In the genomic region with DNA sequence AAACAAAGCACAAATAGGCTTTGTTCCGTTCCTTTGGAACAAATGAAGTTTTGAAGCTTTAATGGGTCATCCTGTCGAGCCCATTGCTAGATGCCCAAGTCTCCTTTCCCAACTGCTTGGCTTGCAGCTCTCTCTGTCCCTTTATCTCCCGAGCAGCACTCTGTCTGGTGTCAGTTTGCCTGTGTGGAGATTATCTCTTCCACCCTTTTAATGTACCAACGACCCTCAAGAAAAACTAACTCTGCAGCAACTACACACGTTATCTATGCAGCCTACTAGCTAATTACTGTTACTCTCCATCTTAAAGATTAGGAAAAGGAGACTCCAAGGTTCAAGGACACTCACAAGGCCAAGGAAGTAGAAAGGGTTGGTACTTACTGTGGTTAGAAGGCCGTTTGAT, we compare ENCODE assay signal across 16 mouse cellular contexts. TPM values are rescaled to one million over a fixed set of nuclear protein-coding genes. Genes with fewer than 3 reads are reported as not detected.
"Had no signal": no experiment of that assay in that cellular context is flagged by ENCODE, and none has a peak within 500 bp of the region (broad histone marks: within the 10 kb centered on the region; RNA-seq: fewer than 3 reads in every experiment).

No protein-coding gene starts in this region.

- ATAC-seq: intestine, embryonic 15.5 days; lung, postnatal 0 days had no signal

- H3K4me2 ChIP-seq: intestine, embryonic 15.5 days; midbrain, embryonic 11.5 days; neural tube, embryonic 15.5 days had no signal

- H3K36me3 ChIP-seq: limb, embryonic 10.5 days; neural tube, embryonic 15.5 days had no signal

- H3K9ac ChIP-seq: intestine, embryonic 15.5 days; neural tube, embryonic 15.5 days had no signal

- H3K4me3 ChIP-seq: intestine, embryonic 15.5 days; left cerebral cortex, adult 2 months; limb, embryonic 10.5 days; myocyte; neural tube, embryonic 15.5 days had no signal

- H3K9me3 ChIP-seq: intestine, embryonic 15.5 days; limb, embryonic 10.5 days; neural tube, embryonic 15.5 days had no signal

- H3K4me1 ChIP-seq: limb, embryonic 10.5 days; neural tube, embryonic 15.5 days had no signal

- DNase-seq: kidney, adult 2 months; kidney, postnatal 25 days; lung, adult 2 months; lung, postnatal 36 days; retina, postnatal 1 day; thymus, postnatal 4 days had no signal

- H3K27me3 ChIP-seq: intestine, embryonic 15.5 days; neural tube, embryonic 15.5 days had no signal

- H3K27ac ChIP-seq: intestine, embryonic 15.5 days; left cerebral cortex, adult 2 months; limb, embryonic 10.5 days; neural tube, embryonic 15.5 days had no signal

RNA-seq across cellular contexts. Expression of gene Gucy2g, which starts 32.3 kb away (rescaled TPM):
- total RNA-seq: megakaryocyte, adult 5-6 weeks; midbrain, postnatal 0 days had no signal
- polyA plus RNA-seq: intestine, embryonic 15.5 days; limb, embryonic 10.5 days; midbrain, embryonic 11.5 days; midbrain, postnatal 0 days; neural tube, embryonic 11.5 days had no signal
